Mouse (Mus musculus): ENCODE data around the gene Zfp964. TPM values are rescaled to one million over a fixed set of nuclear protein-coding genes. Genes with fewer than 3 reads are reported as not detected.

Zfp964 gene
- polyA plus RNA-seq, 1 experiment from 2014 or later = 2.2 TPM

Other genes with a start within 250 kb of the Zfp964 start
- not detected in 2 replicates for gene Gm9495, start 200.9 kb upstream of the Zfp964 start, polyA plus RNA-seq (2016; fragmentation: Nextera tagmentation; extraction: Ambion mirVana)
- gene Gm7697, start 131.5 kb upstream of the Zfp964 start, polyA plus RNA-seq (2016; fragmentation: Nextera tagmentation; extraction: Ambion mirVana) = not detected in 2 replicates
- 30.6 and 32.2 TPM in 2 replicates for gene Zfp868, start 28.9 kb upstream of the Zfp964 start, polyA plus RNA-seq (2016; fragmentation: Nextera tagmentation; extraction: Ambion mirVana)
- gene Zfp869, start 56.2 kb downstream of the Zfp964 start, polyA plus RNA-seq (2016; fragmentation: Nextera tagmentation; extraction: Ambion mirVana) = 33.1 and 33.7 TPM in 2 replicates
- 5.6 and 6.3 TPM in 2 replicates for gene Zfp963, start 95.5 kb downstream of the Zfp964 start, polyA plus RNA-seq (2016; fragmentation: Nextera tagmentation; extraction: Ambion mirVana)
- 1.2 TPM in 1 of 2 replicates, not detected in the other for gene Gm20422, start 120.4 kb downstream of the Zfp964 start, polyA plus RNA-seq (2016; fragmentation: Nextera tagmentation; extraction: Ambion mirVana)
- gene Atp13a1, start 136.7 kb downstream of the Zfp964 start, polyA plus RNA-seq (2016; fragmentation: Nextera tagmentation; extraction: Ambion mirVana) = 59.8 and 65.8 TPM in 2 replicates
- gene Zfp866, start 136.7 kb downstream of the Zfp964 start, polyA plus RNA-seq (2016; fragmentation: Nextera tagmentation; extraction: Ambion mirVana) = 33.3 and 34.7 TPM in 2 replicates
- 9.6 and 10.6 TPM in 2 replicates for gene Gmip, start 154.2 kb downstream of the Zfp964 start, polyA plus RNA-seq (2016; fragmentation: Nextera tagmentation; extraction: Ambion mirVana)
- gene Lpar2, start 167.9 kb downstream of the Zfp964 start, polyA plus RNA-seq (2016; fragmentation: Nextera tagmentation; extraction: Ambion mirVana) = 1.0 and 1.1 TPM in 2 replicates
- gene Pbx4, start 178.0 kb downstream of the Zfp964 start, polyA plus RNA-seq (2016; fragmentation: Nextera tagmentation; extraction: Ambion mirVana) = 17.1 and 18.0 TPM in 2 replicates
- gene Cilp2, start 233.2 kb downstream of the Zfp964 start, polyA plus RNA-seq (2016; fragmentation: Nextera tagmentation; extraction: Ambion mirVana) = 0.39 and 0.54 TPM in 2 replicates
- gene Tssk6, start 247.7 kb downstream of the Zfp964 start, polyA plus RNA-seq (2016; fragmentation: Nextera tagmentation; extraction: Ambion mirVana) = 4.4 and 4.8 TPM in 2 replicates
- 159 and 164 TPM in 2 replicates for gene Ndufa13, start 248.1 kb downstream of the Zfp964 start, polyA plus RNA-seq (2016; fragmentation: Nextera tagmentation; extraction: Ambion mirVana)
- gene Yjefn3, start 248.2 kb downstream of the Zfp964 start, polyA plus RNA-seq (2016; fragmentation: Nextera tagmentation; extraction: Ambion mirVana) = 4.2 and 4.3 TPM in 2 replicates

Data from embryonic facial prominence, embryonic 10.5 days (tissue).